Mouse (Mus musculus) thymus, postnatal 0 days (tissue): ENCODE results near the gene Hist1h4a. TPM values are rescaled to one million over a fixed set of nuclear protein-coding genes. Genes with fewer than 3 reads are reported as not detected.
A peak's percentile ranks its signal among the peaks of the same experiment; 100 is the strongest.

Experiments used
- DNase-seq: peaks from one replicate; pipeline ENCODE4 v3.0.0-alpha.2; 2015; ENCODE audit warnings: low spot score
- polyA plus RNA-seq: library from polyadenylated mRNA; unstranded; fragments of >200 nt; fragmentation: Nextera tagmentation; extraction: Ambion mirVana; gene quantifications from 2 replicates; pipeline ENCODE4 v1.2.1, GENCODE M21; 2015

The Hist1h4a gene
- polyA plus RNA-seq, 1 experiment from 2014 or later, result 3.5 TPM

DNA sequence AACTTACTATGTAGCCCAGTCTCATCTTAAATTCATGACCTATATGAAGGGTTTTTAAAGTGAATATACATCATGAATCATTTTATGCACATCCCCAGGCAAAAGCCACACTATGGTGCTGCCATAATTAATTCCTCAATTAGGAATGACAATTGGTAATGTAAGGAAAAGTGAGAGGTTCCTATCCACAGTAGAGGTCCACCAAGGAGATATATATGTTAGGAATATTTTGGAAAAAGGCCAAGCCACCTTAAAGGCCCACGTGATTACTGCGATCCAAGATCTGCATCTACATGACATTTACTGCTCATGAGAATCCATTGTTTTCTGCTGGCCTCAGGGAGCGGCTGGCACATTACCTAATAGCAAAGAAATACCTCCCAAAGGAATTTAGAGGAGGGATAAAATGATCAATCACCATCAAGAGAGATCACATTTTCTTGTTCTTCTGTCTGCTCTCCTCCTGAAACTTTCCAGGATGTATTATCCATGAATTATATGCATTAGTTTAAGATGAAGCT is 1.7 kb downstream of the Hist1h4a start:
- no peak for DNase-seq

DNA sequence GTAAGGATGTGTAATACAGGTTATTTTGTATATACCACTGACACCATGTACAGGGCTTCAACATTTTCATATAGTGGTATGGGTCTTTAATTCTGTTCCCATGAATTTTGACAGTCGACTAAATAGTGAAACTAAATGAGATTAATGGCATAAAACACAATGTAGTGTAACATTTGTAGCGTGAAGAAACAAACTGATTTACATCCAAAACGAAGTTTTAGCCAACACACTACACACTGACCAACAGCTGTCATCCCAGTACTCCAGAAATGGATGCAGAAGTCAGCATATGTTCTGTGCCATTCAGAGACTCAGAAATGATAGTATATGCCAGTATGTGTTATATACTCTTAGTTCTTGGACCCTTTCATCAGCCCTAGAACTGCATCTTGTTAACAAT is 3.1 kb downstream of the Hist1h4a start:
- DNase-seq, result no peak

DNA sequence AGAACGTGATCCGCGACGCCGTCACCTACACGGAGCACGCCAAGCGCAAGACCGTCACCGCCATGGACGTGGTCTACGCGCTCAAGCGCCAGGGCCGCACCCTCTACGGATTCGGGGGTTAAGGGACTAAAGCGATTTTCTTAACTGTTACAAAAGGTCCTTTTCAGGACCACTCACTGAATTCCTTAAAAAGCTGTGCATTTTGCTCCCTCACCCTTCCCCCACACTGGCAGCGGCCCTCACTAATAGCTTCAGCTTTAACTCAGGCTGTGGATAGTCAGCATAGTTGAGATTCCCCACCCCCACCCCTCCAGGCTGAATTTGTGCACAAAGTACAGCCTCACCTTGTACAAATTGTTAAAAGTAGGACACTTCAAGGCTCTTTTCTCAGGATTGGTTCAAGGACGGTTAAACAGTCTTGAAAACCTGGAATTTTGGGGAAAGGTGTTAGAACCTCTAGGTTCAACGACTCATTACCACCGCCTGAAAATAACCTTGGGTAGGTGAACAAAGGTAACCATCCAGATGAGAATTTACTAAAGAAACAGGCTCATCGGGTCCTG is 3.7 kb downstream of the Hist1h4a start:
- DNase-seq, result peak; percentile 50

DNA sequence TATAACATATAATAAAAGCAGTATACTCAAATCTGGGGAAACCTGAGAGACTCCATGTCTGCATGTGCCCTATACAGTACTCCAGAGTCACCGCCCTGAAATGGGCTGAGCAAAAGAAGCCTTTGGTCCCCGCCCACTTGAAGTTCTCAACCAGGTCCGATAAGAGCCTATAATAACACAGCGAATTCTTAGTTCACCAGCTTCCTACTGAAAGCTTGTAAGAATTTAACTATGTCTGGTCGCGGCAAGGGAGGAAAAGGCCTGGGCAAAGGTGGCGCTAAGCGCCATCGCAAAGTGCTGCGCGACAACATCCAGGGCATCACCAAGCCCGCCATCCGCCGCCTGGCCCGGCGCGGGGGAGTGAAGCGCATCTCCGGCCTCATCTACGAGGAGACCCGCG is 4.2 kb downstream of the Hist1h4a start, which contains the start of gene Hist1h4b:
Gene Hist1h4b, plus strand, starts transcription at position 224 of the 400 bp plus-strand sequence.
- DNase-seq, result peak; percentile 95

DNA sequence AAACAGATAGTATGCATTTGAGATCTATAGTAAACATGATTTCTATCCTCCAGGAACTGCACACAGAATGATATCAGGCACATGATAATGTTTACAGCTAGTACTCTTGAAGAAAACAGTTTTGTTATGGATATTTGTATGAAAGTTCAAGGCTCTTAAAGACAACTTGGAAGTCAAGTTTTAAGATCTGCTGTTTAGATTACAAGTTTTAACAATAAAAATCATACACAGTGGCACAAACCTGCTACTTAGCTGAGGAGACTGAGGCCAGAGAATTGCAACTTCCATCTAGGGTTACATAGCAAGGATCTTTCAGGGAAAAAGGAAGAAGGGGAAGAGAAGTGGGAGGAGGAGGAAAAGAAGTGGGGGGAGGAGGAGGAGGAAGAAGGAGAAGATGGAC is 6.0 kb downstream of the Hist1h4a start:
- DNase-seq, result no peak

DNA sequence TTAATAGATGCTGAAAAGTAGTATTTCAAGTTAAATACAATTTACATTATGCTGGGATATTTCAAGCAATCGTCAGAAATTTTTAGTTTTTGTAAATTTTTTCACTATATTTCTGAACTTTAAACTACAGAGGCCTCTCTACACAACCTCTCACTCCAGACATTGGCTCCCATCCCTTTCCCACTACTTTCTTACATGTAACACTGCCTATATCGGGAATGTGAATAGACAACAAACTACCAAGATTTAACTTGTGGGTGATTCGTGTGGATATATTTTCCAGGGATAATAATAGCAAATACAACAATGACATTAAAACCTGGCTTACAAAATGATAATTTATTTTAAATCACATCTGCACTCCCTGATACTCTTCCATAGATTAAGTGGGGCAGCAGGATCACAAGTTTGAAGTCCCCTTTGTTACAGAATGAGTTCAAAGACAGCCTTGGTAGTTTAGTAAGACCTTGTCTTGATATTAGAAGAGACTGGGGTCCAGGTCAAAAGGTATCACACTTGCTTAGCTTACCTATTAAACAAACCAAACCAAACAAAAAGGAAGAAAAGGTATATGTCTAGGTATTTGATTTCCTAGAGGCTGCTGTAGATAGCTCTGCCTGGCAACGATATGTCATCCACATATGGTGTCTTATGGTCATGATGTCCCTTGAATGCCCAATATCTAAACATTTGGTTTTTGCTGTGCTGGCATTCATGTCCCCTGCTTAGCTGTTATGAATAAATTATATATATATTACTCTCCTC is 7.5 kb downstream of the Hist1h4a start:
- DNase-seq, result peak; percentile 4

DNA sequence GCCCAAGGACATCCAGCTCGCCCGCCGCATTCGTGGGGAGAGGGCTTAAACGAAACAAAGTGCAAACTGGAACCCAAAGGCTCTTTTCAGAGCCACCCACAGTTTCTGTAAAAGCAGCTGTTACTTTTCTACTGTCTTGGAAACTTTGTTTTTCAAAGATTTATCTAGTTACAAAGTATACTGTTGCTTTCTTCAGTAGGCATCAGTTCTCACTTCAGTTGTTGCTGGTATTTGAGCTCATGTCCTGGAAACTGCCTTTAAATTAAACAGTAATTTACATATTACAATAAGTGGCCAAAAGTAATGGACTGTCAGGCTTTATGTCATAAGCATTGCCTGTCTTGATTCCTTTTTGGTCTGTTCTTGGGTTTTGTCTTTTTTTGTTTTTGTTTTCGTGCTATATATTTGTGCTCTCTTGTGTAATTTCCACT is 8.3 kb downstream of the Hist1h4a start:
- peak; percentile 7 for DNase-seq

DNA sequence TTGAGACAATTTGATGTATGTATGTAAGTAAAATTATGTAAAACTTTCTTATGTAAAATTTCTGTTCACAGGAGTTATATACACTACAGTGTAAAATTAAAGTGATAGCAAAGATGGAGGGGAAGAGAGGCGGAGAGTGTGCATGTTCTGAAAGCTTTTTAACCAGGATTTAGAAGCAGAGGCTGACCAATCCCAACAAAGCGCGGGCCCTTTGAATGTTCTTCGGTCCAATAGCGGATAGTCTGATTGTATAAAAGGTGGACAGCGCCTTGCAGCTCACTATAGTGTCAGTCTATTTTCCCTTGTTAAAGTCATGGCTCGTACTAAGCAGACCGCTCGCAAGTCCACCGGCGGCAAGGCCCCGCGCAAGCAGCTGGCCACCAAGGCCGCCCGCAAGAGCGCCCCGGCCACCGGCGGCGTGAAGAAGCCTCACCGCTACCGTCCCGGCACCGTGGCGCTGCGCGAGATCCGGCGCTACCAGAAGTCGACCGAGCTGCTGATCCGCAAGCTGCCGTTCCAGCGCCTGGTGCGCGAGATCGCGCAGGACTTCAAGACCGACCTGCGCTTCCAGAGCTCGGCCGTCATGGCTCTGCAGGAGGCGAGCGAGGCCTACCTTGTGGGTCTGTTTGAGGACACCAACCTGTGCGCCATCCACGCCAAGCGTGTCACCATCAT is 8.8 kb downstream of the Hist1h4a start, which contains the start of gene Hist1h3b:
Gene Hist1h3b, plus strand, starts transcription at position 201 of the 675 bp plus-strand sequence.
- DNase-seq, result peak; percentile 91

DNA sequence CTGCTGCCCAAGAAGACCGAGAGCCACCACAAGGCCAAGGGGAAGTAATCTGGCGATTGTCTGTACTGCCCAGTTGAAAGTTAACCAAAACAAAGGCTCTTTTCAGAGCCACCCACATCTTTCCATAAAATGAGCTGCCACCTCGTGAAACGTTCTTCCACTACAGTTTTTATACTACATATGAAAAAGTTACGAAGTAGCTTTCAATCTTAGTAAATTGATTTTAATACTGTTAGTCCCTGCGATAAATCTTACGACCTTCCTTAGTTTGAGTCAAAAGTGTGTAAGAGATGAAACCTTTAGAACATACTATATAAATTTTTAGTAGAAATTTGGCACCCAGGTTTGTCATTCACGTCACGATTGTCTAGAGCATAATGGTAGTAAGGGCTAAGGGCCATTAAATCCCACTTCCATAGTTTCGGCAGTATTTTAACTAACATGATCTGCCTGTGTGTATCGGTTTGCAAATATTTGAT is 9.5 kb downstream of the Hist1h4a start:
- DNase-seq, result peak; percentile 57

DNA sequence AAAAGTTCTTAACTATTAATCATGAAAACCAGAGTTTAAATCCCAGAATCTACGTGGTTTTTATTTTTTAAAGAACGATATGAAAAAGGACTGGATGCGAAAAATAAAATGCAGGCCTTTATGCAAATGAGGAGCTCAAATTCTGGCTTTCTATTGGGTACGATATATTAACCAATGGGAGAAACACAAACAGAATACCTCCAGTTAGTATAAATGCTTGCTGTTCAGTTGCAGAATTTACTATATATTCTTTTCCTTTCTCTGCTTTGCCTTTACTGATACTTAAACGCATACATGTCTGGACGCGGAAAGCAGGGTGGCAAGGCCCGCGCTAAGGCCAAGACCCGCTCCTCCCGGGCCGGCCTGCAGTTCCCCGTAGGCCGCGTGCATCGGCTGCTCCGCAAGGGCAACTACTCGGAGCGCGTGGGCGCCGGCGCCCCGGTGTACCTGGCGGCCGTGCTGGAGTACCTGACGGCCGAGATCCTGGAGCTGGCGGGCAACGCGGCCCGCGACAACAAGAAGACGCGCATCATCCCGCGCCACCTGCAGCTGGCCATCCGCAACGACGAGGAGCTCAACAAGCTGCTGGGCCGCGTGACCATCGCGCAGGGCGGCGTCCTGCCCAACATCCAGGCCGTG is 10.1 kb downstream of the Hist1h4a start, which contains the start of gene Hist1h2ab:
Gene Hist1h2ab, plus strand, starts transcription at position 288 of the 639 bp plus-strand sequence.
- peak; percentile 86 for DNase-seq

DNA sequence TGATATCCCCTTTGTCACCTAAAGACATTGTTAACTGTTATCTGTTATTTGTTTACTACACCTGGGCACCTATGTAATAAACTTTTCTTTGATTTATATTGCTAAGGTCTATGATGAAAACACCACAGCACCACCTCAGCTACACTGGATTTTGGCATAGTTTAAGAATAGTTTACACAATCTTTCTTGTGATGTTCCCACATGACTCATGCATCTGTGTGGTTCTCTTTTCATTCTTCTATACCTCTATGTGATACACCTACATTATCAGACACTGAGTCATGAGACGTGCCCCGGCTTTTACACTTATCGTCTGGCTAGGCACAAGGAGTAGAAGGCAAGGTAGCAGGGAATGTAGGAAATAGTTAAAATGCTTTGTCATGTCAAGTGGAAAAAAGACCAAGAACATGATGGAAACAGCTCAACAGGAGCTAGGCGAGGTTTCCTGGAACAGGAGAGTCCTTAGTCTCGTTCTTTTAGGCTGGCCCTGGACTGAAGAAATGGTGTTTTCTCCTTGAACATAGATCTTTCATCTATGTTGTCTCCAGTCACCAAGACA is 11.4 kb downstream of the Hist1h4a start:
- DNase-seq, result peak; percentile 1

DNA sequence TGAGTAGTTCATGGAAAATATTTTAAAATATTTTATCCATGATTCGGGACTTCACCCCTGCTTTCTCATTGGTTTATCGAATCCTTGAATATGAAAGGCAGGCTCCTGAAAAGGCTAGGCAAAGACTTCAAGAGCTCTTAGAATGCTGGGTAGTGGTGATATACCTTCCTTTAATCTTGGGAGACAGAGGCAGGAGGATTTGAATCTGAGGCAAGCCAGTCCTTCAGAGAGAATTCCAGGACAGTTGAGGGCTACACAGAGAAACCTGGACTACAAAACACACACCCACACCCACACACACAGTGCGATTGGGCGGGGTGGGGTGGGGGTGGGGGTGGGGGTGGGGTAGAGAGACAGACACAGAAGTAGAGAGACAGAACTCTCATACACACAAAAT is 13.1 kb downstream of the Hist1h4a start:
- no peak for DNase-seq

DNA sequence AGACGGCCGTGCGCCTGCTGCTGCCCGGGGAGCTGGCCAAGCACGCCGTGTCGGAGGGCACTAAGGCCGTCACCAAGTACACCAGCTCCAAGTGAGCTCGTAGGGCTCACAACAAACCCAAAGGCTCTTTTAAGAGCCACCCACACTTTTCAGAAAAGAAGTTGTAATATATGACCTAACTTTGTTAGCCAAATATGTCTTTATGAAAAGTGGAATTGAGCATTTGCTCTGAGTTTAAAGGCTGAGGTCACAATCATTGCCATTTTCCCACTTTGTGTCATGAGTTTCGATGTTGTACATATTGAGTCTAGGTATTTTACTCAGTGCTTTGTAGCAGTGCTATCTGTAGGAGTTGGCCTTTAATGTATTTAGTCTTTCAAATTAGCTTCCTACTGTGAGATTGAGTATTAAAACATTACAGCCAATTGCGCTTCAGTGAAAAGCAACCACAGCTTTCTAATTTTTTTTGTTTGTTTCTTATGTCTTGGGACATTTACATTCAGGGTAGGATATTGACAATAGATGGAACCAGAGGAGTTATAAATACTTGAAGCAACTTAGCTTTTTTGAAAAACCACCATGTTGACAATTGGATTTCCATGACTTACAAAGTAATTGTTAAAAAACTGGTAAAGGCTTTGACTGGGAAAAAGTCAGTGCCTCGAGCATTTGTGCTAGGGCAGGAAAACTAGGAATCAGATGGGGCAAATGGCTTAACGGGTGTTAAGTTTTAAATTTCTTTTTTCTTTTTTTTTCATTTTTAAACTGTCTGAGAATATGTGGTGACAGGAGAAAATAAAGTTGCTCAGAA is 13.7 kb downstream of the Hist1h4a start:
- DNase-seq, result peak; percentile 46

DNA sequence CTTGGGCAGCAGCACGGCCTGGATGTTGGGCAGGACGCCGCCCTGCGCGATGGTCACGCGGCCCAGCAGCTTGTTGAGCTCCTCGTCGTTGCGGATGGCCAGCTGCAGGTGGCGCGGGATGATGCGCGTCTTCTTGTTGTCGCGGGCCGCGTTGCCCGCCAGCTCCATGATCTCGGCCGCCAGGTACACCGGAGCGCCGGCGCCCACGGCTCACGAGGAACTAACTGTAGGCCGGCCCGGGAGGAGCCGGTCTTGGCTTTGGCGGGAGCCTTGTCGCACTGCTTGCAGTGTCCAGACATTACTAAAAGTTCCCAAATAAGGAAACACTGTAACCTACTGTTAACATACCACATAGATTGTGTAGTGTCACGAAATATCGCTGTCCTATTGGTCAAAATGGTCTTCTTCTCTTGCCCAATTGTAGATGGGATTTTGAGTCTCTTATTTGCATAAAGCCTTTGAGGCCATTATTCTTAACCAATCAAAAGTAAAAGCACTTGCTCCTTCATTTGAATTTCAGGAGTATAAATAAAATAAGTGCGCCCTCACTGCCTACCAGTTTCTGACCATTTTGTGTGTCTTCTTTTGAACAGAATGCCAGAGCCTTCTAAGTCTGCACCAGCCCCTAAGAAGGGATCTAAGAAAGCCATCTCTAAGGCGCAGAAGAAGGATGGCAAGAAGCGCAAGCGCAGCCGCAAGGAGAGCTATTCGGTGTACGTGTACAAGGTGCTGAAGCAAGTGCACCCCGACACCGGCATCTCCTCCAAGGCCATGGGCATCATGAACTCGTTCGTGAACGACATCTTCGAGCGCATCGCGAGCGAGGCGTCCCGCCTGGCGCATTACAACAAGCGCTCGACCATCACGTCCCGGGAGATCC is 14.6 kb downstream of the Hist1h4a start, which contains the start of gene Hist1h2bb:
Gene Hist1h2bb, plus strand, starts transcription at position 534 of the 880 bp plus-strand sequence.
- DNase-seq, result peak; percentile 91

DNA sequence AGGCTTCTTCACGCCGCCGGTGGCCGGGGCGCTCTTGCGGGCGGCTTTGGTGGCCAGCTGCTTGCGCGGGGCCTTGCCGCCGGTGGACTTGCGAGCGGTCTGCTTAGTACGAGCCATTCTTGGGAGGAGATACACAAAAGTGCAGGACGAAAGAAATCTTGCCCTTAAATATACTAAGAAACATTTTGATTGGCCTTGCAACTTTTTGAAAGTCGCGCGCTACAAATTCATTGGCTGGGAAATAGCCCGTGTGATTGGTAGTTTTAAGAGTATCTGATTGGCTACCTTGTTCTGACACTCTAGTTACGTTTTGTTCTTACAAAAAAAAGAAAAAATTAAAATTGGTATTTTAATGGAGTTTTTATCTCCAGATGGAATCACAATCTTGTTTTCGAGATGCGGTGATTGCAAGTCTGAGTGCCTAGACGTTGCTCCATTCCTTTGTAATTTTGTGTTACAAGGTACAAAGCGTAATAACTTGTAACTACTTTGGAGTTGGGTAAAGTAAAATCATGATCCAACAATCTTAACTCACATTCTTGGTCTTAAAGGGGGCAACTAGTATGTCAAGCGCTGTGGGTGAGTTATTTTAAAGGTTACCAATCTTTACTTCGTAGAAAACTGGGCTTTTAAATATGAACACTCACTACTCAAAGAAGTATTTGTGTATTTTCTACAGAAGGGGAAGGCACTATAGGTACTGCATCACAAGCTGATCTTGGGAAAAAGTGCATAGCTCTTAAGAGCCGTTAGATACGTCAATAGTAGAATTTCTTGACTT is 15.5 kb downstream of the Hist1h4a start, which contains the start of gene Hist1h3c:
Gene Hist1h3c, minus strand, starts transcription at position 222 of the 781 bp plus-strand sequence.
- peak; percentile 94 for DNase-seq

DNA sequence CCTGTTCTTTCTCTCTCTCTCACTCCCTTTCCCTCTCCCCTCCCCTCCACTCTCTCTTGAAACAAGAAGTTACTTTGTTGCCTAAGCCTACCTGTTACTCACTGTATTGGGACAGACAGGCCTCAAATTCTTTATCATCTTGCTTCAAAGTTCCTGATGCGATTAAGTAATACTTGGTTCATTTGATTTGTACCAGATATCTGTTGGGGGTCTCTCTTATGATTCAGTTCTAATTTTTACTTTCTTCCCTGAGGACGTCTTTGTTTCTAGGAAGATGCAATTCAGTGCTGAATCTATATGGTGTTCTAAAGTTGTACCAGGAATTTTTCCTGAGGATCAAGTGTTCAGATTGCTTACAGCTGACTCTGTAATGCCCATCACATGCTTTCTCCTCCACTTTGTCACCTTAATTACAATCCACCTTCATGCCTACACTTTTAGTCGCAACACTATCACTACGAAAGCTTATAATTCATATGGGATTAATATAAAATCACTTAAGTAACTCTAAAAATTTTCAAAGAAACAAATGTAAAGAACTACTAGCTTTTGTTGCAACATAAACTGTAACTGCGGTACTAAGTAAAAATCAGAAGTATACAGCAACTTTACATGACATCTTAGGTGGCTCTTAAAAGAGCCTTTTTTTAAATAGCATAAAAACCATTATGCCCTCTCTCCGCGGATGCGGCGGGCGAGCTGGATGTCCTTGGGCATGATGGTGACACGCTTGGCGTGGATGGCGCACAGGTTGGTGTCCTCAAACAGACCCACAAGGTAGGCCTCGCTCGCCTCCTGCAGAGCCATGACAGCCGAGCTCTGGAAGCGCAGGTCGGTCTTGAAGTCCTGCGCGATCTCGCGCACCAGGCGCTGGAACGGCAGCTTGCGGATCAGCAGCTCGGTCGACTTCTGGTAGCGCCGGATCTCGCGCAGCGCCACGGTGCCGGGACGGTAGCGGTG is 16.3 kb downstream of the Hist1h4a start:
- peak; percentile 28 for DNase-seq

DNA sequence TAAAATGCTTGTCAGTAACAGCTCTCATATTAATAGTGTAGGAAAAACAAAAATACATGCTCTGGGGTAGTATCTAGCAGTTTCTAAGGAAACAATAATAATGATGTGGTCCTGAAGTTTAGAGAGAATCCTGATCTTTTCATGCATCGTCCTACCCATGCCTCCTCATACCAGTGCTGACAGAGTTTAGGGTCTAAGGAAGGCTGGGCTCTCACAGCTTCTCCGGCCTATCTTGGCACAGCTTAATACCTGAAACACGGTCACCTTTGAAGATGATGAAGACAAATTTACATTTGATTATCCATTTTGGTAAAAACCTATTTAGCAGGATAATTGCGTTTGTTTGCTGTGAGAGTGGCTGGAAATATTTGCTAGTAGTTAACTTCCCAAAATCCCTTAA is 17.1 kb downstream of the Hist1h4a start:
- peak; percentile 5 for DNase-seq
